Mouse (Mus musculus) myocyte (in vitro differentiated cells): ENCODE data around the gene Rell1.

Experiments
- CEBPB ChIP-seq: IDR thresholded peaks from 2 replicates; pipeline ENCODE4 v1.6.1; 2011; ENCODE audit warnings: mild to moderate bottlenecking, moderate library complexity; ENCODE audit not compliant: poor library complexity, insufficient read depth, severe bottlenecking
- E2F4 ChIP-seq: IDR thresholded peaks from one replicate; pipeline ENCODE4 v1.6.1; 2011; ENCODE audit warnings: mild to moderate bottlenecking, control low read depth, moderate library complexity; ENCODE audit not compliant: insufficient read depth
- MAX ChIP-seq: IDR thresholded peaks from one replicate; pipeline ENCODE4 v1.6.1; 2011; ENCODE audit warnings: low read depth, mild to moderate bottlenecking, control low read depth
- MYOD1 ChIP-seq, 3 experiments: IDR thresholded peaks; one replicate each; pipeline ENCODE4 v1.6.1; 2011; ENCODE audit warnings: control low read depth in 2 of 3, low read depth in 2 of 3, mild to moderate bottlenecking in 2 of 3, moderate library complexity in 1 of 3; ENCODE audit not compliant: insufficient read length in 2 of 3, control insufficient read depth in 1 of 3
- MYOG ChIP-seq, 3 experiments: IDR thresholded peaks; one replicate each; pipeline ENCODE4 v1.6.1; 2011; ENCODE audit warnings: control low read depth in 2 of 3, low read depth in 2 of 3, mild to moderate bottlenecking in 2 of 3; ENCODE audit not compliant: insufficient read length in 2 of 3, control insufficient read depth in 1 of 3, insufficient read depth in 1 of 3
- POLR2A ChIP-seq: IDR thresholded peaks from one replicate; pipeline ENCODE4 v1.6.1; 2011; ENCODE audit warnings: low read depth, mild to moderate bottlenecking, control low read depth, moderate library complexity; ENCODE audit not compliant: insufficient read length
- POLR2AphosphoS2 ChIP-seq: IDR thresholded peaks from one replicate; pipeline ENCODE4 v1.6.1; 2011; ENCODE audit warnings: low read depth, control low read depth; ENCODE audit not compliant: insufficient read length
- SRF ChIP-seq: IDR thresholded peaks from one replicate; pipeline ENCODE4 v1.6.1; 2011; ENCODE audit warnings: low read depth; ENCODE audit not compliant: control insufficient read depth, insufficient read length
- TCF12 ChIP-seq: IDR thresholded peaks from one replicate; pipeline ENCODE4 v1.6.1; 2011; ENCODE audit warnings: mild to moderate bottlenecking, control low read depth; ENCODE audit not compliant: poor library complexity, insufficient read depth, severe bottlenecking
- USF1 ChIP-seq: IDR thresholded peaks from one replicate; pipeline ENCODE4 v1.6.1; 2011; ENCODE audit warnings: low read depth, mild to moderate bottlenecking, control low read depth, moderate library complexity

GRCm38 (mm10) chr5:63935581-63935980 lies 33.1 kb downstream of the Rell1 start:
- TF ChIP-seq POLR2A (no peak), CEBPB (no peak), SRF (no peak), MYOG (IDR thresholded peaks at IDR 0.05; ENCODE audit: control insufficient read depth in 1 of 3, insufficient read depth in 1 of 3, insufficient read length in 2 of 3, low read depth in 2 of 3) (no peak), MYOD1 (IDR thresholded peaks at IDR 0.05; ENCODE audit: control insufficient read depth in 1 of 3, insufficient read length in 2 of 3, low read depth in 2 of 3) (no peak), POLR2AphosphoS2 (no peak), E2F4 (no peak), MAX (no peak), USF1 (no peak), TCF12 (no peak)
